Mouse (Mus musculus) hindbrain, embryonic 16.5 days (tissue): ENCODE measurements at regions not wholly inside any gene's neighbourhood (a gene's known extent, or its start where the extent isn't known, plus 50 kb on each side); places are given as distances from the start of the nearest gene placed in this dataset.
"Not testable (repeated sequence)": the region's sequence is repeated elsewhere in the genome, so short reads cannot be mapped to it uniquely, and the experiment has no call there.

Experiments used
- ATAC-seq: fragments of 200-750 bp; cut with Nextera tagmentation; 2 replicates; pipeline ENCODE4 v1.8.0; 2017; ENCODE audit warnings: moderate TSS enrichment, moderate library complexity
- H3K27ac ChIP-seq: fragments of 300-500 bp; sonication (generic); 2 replicates; pipeline ENCODE4 v1.5.1; 2014; ENCODE audit warnings: low read depth, mild to moderate bottlenecking, control low read depth, low read length, moderate library complexity
- H3K27me3 ChIP-seq: fragments of 300-500 bp; sonication (generic); replicated peaks from 2 replicates; pipeline ENCODE4 v1.6.1; 2014; ENCODE audit warnings: low read length; ENCODE audit not compliant: control insufficient read depth, insufficient read depth
- H3K36me3 ChIP-seq: fragments of 300-500 bp; sonication (generic); 2 replicates; pipeline ENCODE4 v1.6.1; 2014; ENCODE audit warnings: mild to moderate bottlenecking, low read length, moderate library complexity, mixed read lengths; ENCODE audit not compliant: control insufficient read depth, insufficient read depth
- H3K4me1 ChIP-seq: fragments of 300-500 bp; sonication (generic); 2 replicates; pipeline ENCODE4 v1.6.1; 2014; ENCODE audit warnings: low read depth, low read length; ENCODE audit not compliant: control insufficient read depth, insufficient read depth
- H3K4me2 ChIP-seq: fragments of 300-500 bp; sonication (generic); 2 replicates; pipeline ENCODE4 v1.6.1; 2014; ENCODE audit warnings: mild to moderate bottlenecking, low read length, control low read depth, moderate library complexity
- H3K4me3 ChIP-seq: fragments of 300-500 bp; sonication (generic); 2 replicates; pipeline ENCODE4 v1.5.1; 2014; ENCODE audit warnings: mild to moderate bottlenecking, low read length, control low read depth, moderate library complexity
- H3K9ac ChIP-seq: fragments of 300-500 bp; sonication (generic); 2 replicates; pipeline ENCODE4 v1.6.1; 2014; ENCODE audit warnings: low read depth, mild to moderate bottlenecking, control low read depth, low read length, moderate library complexity
- H3K9me3 ChIP-seq: fragments of 300-500 bp; sonication (generic); 2 replicates; pipeline ENCODE4 v1.6.1; 2014; ENCODE audit warnings: mild to moderate bottlenecking, low read length, moderate library complexity; ENCODE audit not compliant: control insufficient read depth
- WGBS: fragments of 180-500 bp; shearing (Covaris S2); extraction: QIAGEN DNeasy Blood & Tissue Kit; methylation state at CpG from one replicate; pipeline ENCODE4 v1.1.7; 2014; 5-methylcytosine and 5-hydroxymethylcytosine counted together

DNA sequence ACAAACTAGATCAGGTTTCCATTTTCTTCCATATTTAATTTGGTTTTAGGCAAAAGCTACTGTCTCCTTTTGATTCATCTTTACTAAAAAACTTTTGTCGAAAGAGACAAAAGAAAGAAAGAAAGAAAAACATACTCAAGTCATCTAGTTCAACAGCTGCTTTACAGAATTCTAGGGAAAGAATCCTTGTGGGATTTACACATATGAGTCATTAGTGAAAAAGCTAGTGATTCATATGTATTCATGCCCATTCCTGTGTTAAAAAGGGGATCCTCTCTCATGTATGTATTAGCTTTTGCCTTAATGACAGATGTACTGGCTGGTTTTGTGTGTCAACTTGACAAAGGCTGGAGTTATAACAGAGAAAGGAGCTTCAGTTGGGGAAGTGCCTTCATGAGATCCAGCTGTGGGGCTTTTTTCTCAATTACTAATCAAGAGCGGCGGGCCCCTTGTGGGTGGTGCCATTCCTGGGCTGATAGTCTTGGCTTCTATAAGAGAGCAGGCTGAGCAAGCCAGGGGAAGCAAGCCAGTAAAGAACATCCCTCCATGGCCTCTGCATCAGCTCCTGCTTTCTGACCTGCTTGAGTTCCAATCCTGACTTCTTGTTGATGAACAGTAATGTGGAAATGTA, 200.1 kb upstream of the Flrt2 start:
- not testable (repeated sequence) for ATAC-seq, H3K4me1 ChIP-seq, H3K36me3 ChIP-seq, H3K9ac ChIP-seq, H3K9me3 ChIP-seq, H3K27me3 ChIP-seq, H3K4me3 ChIP-seq, H3K27ac ChIP-seq, H3K4me2 ChIP-seq
- 73% methylated on average over 3 of the region's 3 CpGs for WGBS

DNA sequence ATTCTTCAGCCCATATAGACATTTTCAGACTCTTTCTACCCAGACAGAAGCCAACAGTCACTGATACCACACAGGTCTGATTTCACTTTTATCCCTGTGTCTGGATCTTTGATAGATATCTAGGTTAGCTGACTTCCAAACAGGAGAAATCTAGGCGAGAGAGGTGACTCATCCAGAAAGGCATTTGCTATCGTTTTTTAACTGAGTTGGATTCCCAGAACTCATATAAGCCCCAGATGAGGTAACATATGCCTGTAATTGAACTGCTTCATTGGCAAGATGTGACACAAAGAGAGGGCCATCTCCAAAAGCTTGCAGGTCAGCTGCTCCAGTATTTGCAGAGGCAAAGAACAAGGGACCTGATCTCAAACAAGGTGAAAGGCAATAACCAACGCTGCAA, 190.6 kb upstream of the Flrt2 start:
- 84% methylated on average over 3 of the region's 3 CpGs for WGBS

DNA sequence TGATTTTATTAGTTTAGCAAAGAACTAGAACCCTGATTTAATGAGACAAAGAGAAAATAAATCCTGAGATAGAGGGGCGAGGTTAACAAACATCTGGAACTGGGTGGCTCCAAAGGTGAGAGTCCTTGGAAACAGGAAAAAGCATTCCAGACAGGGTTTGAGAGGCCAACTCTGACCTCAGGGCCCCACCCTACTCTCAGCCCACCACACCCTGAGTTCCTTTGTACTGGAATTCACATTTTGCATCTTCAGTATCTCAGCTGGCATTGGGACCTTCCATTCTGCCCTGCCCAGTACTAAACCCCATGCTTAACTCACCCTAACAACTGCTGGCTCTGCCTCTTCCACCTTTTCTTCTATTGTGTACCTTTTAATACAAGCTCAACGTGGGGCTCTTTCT, 172.0 kb upstream of the Flrt2 start:
- H3K4me1 ChIP-seq = no peaks in the 10 kb centered on the region
- H3K4me3 ChIP-seq = no peak overlapping the region
- no peak for ATAC-seq
- H3K36me3 ChIP-seq = no peaks in the 10 kb centered on the region
- H3K9ac ChIP-seq = no peak overlapping the region
- H3K27ac ChIP-seq = no peak overlapping the region
- H3K4me2 ChIP-seq = no peak overlapping the region
- H3K27me3 ChIP-seq = no peaks in the 10 kb centered on the region
- 83% methylated on average over 2 of the region's 2 CpGs for WGBS
- no peaks in the 10 kb centered on the region for H3K9me3 ChIP-seq

More for the DNA sequence above, 190.6 kb upstream of the Flrt2 start:
- Histone ChIP-seq H3K4me3 (no peak overlapping the region), H3K9ac (no peak overlapping the region), H3K4me2 (no peak overlapping the region), H3K27me3 (no peaks in the 10 kb centered on the region), H3K27ac (no peak overlapping the region), H3K9me3 (no peaks in the 10 kb centered on the region), H3K4me1 (no peaks in the 10 kb centered on the region), H3K36me3 (no peaks in the 10 kb centered on the region)
- ATAC-seq = no peak

DNA sequence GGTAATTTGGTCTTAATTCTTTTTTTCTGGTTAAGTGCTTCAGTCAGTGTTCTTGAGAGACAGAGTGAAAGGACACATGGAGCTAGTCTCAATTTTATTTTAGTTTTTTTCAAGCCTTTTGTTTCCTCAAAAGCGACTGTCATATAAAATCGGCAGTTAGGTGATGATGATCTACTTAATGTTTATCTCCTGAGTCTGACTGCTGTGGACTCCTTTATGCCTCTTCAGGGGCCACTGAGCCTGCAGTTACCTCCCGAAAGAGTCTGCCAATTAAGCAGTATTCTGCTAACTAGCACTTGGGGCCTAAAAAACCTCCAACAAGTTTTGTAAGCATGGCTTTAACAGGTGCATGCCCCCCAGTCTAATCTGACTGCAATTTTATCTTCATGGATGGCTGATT, 170.0 kb upstream of the Flrt2 start:
- Histone ChIP-seq H3K4me2 (no peak overlapping the region), H3K9ac (no peak overlapping the region), H3K4me3 (no peak overlapping the region), H3K9me3 (no peaks in the 10 kb centered on the region), H3K27ac (no peak overlapping the region), H3K36me3 (no peaks in the 10 kb centered on the region), H3K27me3 (no peaks in the 10 kb centered on the region), H3K4me1 (no peaks in the 10 kb centered on the region)
- no peak for ATAC-seq
- 77% methylated on average over 3 of the region's 3 CpGs for WGBS

DNA sequence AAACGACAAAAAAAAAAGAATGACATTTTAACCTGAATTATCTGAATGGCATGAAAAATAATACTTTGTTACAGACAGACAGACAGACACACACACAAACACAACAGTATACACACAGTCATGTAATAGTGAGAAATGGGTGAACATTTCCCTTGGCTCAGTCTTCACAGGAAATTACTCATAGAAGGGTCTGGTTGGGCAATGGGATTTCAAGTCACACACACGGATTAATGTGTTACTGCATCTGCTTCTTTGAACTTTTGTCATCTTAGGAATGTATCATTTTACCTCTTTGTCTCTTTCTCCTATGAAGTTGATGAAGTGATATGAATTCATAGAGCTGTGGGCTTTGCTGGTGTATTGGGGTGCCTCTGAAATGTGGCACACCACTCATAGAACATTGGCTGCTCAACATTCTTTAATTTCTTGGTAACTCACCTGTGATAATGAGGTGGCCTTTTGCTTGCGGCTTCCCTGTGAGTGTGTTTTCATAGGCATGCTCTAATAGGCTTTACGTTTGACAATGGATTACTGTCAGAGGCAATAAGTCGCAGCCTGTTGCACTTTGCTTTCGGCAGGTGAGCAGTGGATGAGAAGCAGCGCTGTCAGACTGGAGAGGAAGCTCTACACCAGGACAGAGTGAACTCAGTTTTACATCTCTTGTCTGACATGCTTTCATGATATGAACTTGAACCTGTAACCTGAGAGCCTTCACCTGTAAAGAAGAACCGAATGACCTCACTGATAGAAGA, 158.0 kb upstream of the Flrt2 start:
- H3K4me2 ChIP-seq = no peak overlapping the region
- 76% methylated on average over 8 of the region's 8 CpGs for WGBS
- ATAC-seq = no peak
- no peaks in the 10 kb centered on the region for H3K9me3 ChIP-seq
- no peak overlapping the region for H3K9ac ChIP-seq
- H3K4me1 ChIP-seq = no peaks in the 10 kb centered on the region
- no peaks in the 10 kb centered on the region for H3K36me3 ChIP-seq
- H3K4me3 ChIP-seq = no peak overlapping the region
- no peak overlapping the region for H3K27ac ChIP-seq
- H3K27me3 ChIP-seq = no peaks in the 10 kb centered on the region

DNA sequence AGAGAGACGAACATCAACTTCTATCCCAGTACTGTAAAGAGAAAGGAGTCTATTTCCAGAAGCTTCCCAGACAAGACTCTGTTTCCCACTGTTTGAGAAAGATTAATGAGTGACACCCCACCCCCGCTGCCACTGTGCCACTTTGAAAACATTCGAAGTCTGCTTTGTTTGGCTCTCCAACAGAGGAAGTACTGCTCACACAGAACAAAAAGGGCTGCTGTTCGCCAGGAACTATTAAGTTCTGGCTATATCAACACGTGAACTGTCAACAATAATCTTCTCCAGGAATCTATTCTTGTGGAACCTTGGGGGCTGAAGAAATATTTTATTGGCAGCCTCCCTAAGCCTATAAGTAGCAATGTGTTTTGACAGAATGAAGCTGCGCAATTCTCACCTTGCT, 144.7 kb upstream of the Flrt2 start:
- no peaks in the 10 kb centered on the region for H3K27me3 ChIP-seq
- H3K4me1 ChIP-seq = no peaks in the 10 kb centered on the region
- ATAC-seq = 0 out of 2 replicates have a peak, but pooled peaks have one; percentile 37
- no peak overlapping the region for H3K4me3 ChIP-seq
- H3K9ac ChIP-seq = no peak overlapping the region
- H3K27ac ChIP-seq = no peak overlapping the region
- no peak overlapping the region for H3K4me2 ChIP-seq
- no peaks in the 10 kb centered on the region for H3K36me3 ChIP-seq
- 31% methylated on average over 6 of the region's 6 CpGs for WGBS
- no peaks in the 10 kb centered on the region for H3K9me3 ChIP-seq

DNA sequence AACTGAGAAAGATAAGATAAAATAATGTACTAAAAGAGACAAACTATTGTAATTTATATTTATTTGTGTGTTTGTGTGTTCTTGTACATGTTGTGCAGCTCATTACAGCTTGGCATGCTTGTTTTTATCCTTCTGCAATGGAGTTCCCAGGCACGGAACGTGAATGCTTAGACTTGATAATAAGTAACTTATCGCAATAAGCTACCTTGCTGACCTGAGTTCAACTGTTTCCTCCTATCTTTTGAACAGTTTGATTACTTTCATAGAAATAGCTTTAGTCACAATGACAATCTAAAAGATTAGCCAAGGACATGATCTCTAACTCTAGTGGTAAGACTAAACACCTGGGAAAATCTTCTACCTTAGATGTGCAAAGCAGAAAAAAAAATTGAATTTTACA, 138.9 kb upstream of the Flrt2 start:
- H3K4me1 ChIP-seq = no peaks in the 10 kb centered on the region
- H3K9ac ChIP-seq = no peak overlapping the region
- no peak for ATAC-seq
- H3K27ac ChIP-seq = no peak overlapping the region
- no peaks in the 10 kb centered on the region for H3K36me3 ChIP-seq
- H3K4me2 ChIP-seq = no peak overlapping the region
- H3K4me3 ChIP-seq = no peak overlapping the region
- no peaks in the 10 kb centered on the region for H3K27me3 ChIP-seq
- no peaks in the 10 kb centered on the region for H3K9me3 ChIP-seq
- WGBS = 91% methylated on average over 3 of the region's 3 CpGs

DNA sequence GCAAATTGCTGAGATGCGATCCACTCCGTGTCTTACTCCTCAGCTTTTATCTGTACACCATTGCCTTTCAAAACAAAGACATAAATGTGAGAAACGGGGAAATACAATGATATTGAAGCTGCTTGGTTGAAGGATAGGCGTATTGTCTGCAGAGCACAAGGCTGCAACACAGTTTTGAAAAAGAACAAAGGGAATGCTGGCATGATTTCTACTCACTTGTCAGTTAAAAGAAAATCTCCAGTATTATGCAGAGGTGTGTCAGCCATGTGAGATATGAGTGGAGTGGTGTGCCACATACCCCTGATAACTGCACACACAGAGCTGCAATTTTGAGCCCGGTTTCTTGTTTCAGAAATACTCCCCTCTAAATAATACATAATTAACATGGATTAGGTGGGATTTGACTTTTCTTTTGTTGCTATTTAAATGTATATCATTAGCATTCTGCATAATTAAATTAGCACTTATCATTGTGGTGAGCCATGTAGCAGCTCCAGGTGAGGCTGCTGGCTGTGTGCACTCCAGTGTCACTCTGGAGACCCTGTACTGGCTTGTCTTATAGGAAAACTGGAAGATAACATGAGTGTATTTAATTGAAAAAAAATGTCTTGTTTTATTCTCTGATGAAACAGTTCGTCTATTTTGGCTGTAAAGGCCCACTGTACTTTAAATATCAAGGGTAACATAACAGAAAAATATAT, 133.2 kb upstream of the Flrt2 start:
- H3K27ac ChIP-seq = no peak overlapping the region
- no peaks in the 10 kb centered on the region for H3K27me3 ChIP-seq
- no peaks in the 10 kb centered on the region for H3K9me3 ChIP-seq
- no peak overlapping the region for H3K9ac ChIP-seq
- no peaks in the 10 kb centered on the region for H3K4me1 ChIP-seq
- no peak overlapping the region; the same call in 1 of the 2 replicates for H3K4me2 ChIP-seq
- 41% methylated on average over 6 of the region's 6 CpGs for WGBS
- no peaks in the 10 kb centered on the region for H3K36me3 ChIP-seq
- H3K4me3 ChIP-seq = no peak overlapping the region
- peak; percentile 52; the same call in 1 of the 2 replicates for ATAC-seq

DNA sequence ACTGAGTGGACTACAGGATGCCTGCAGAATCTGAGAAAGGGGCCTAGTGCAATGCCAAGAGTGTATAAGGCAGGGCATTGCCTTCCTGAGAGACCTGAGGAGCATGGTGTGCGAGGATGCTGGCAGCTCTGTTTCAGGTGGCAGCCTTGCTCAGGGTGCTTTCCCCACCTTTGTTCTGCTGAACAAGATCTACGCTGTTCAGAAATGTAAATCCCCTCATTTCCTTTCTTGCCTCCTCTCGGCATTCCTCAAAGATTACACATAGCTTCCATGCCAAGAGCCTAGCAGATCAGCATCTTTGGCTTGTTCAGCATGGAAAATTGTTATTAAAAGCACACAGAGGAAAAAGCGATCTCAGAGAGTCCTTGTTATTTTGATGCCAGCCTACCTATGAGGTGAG, 128.6 kb upstream of the Flrt2 start:
- H3K27ac ChIP-seq = no peak overlapping the region
- no peak for ATAC-seq
- H3K36me3 ChIP-seq = no peaks in the 10 kb centered on the region
- no peak overlapping the region for H3K4me2 ChIP-seq
- H3K4me3 ChIP-seq = no peak overlapping the region
- no peaks in the 10 kb centered on the region for H3K27me3 ChIP-seq
- WGBS = 73% methylated on average over 4 of the region's 4 CpGs
- H3K4me1 ChIP-seq = no peaks in the 10 kb centered on the region
- no peaks in the 10 kb centered on the region for H3K9me3 ChIP-seq
- H3K9ac ChIP-seq = no peak overlapping the region
